Mouse (Mus musculus): Measurements from ENCODE around the gene Gdpd5. TPM values are rescaled to one million over a fixed set of nuclear protein-coding genes. Genes with fewer than 3 reads are reported as not detected.
"Not testable (repeated sequence)": the region's sequence is repeated elsewhere in the genome, so short reads cannot be mapped to it uniquely, and the experiment has no call there.

The Gdpd5 gene
- polyA plus RNA-seq, 1 experiment from 2014 or later = 17.3 TPM

DNA sequence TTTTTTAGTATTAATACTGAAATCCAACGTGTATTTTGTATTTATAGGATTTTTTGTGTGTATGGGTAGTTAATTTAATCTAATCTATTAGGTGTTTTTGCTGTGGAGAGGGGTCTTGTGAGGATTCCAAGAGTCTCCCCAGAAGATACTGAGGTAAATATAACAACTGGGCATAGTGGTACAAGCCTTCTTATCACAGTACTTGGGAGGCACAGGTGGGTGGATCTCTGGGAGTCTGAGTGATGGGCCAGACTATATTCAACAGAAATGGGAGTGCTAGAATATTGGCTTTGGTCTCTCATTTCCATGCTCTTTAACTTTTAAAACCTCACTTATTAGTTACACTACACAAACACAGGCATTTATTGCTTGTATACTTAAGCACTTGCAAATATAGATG, 119.9 kb downstream of the Gdpd5 start:
- WGBS = 57% methylated on average over 1 of the region's 1 CpGs
- Histone ChIP-seq H3K4me1 (no peaks in the 10 kb centered on the region), H3K36me3 (no peaks in the 10 kb centered on the region), H3K9ac (no peak overlapping the region), H3K4me3 (replicated peaks) (no peak overlapping the region), H3K27me3 (no peaks in the 10 kb centered on the region), H3K27ac (no peak overlapping the region), H3K4me2 (no peak overlapping the region), H3K9me3 (replicated peaks) (no peaks in the 10 kb centered on the region)
- ATAC-seq (replicated peaks; ENCODE audit: low FRiP score) = no peak

DNA sequence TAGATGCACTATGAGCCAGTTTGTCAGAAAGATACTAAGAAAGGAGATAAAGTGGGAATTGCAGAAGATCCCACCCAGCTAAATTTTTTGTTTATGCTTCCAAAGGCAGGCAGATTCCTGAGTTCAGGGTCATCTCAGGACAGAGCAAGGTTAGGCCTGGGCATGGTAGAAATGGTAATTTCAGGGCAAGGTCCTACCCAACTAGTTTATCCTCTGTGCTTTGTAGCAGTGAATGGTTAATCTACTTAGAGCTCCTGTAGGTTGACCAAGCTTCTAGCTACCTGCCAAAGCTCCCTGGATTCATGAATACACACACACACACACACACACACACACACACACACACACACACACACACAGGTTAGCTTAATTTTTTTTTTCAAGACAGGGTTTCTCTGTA, 123.3 kb downstream of the Gdpd5 start:
- Histone ChIP-seq H3K9me3 (replicated peaks) (no peaks in the 10 kb centered on the region), H3K4me3 (replicated peaks) (no peak overlapping the region), H3K4me2 (no peak overlapping the region), H3K36me3 (no peaks in the 10 kb centered on the region), H3K9ac (no peak overlapping the region), H3K4me1 (no peaks in the 10 kb centered on the region), H3K27ac (no peak overlapping the region), H3K27me3 (no peaks in the 10 kb centered on the region)
- no peak for ATAC-seq (replicated peaks; ENCODE audit: low FRiP score)

DNA sequence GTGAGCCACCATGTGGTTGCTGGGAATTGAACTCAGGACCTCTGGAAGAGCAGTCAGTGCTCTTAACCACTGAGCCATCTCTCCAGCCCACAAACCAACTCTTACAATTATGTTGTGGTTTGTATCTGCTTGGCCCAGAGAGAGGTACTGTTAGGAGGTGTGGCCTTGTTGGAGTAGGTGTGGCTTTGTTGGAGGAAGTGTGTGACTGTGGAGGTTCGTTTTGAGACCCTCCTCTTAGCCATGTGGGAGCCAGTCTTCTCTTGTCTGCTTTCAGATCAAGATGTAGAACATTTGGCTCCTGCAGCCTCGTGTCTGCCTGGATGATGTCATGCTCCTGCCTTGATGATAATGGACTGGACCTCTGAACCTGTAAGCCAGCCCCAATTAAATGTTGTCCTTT, 127.0 kb downstream of the Gdpd5 start:
- not testable (repeated sequence) for H3K27me3 ChIP-seq; H3K9ac ChIP-seq; H3K4me1 ChIP-seq; ATAC-seq (replicated peaks; ENCODE audit: low FRiP score); H3K4me2 ChIP-seq; H3K27ac ChIP-seq; H3K9me3 ChIP-seq (replicated peaks); H3K4me3 ChIP-seq (replicated peaks); H3K36me3 ChIP-seq
- 16% methylated on average over 2 of the region's 2 CpGs for WGBS

DNA sequence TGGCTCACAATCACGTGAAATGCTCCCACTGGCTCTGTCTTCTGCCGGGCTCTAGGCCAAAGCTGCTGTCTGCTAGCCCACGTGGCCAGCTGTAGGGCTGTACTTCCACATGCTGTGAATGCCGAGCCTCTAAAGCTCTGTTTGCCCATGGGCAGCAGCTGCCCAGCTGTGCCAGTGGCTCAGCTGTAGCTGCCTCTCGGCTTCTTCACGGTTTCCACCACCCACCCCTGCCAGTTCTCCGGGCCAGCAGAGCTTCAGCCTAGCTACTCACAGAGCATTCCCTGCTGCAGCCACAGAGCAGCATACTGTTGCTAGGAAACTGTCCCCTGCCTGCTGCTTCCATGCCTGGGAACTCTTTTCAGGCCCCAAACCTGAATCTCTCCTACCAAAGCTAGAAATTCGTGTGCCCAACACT, 128.9 kb downstream of the Gdpd5 start:
- 14% methylated on average over 8 of the region's 8 CpGs for WGBS
- no peak overlapping the region for H3K9ac ChIP-seq
- 0 out of 2 replicates have a peak, but pooled peaks cover 4% of the 10 kb centered on the region for H3K4me1 ChIP-seq
- no peaks in the 10 kb centered on the region for H3K9me3 ChIP-seq (replicated peaks)
- ATAC-seq (replicated peaks; ENCODE audit: low FRiP score) = no peak
- no peaks in the 10 kb centered on the region for H3K36me3 ChIP-seq
- H3K27ac ChIP-seq = no peak overlapping the region
- H3K4me2 ChIP-seq = no peak overlapping the region
- no peak overlapping the region for H3K4me3 ChIP-seq (replicated peaks)
- H3K27me3 ChIP-seq = no peaks in the 10 kb centered on the region

Other genes starting within 250 kb of the Gdpd5 start
- 19.1 and 22.6 TPM in 2 replicates for gene Uvrag, start 240.3 kb upstream of the Gdpd5 start, polyA plus RNA-seq (2015; fragmentation: Nextera tagmentation; extraction: Ambion mirVana)
- gene Dgat2, start 198.7 kb upstream of the Gdpd5 start, polyA plus RNA-seq (2015; fragmentation: Nextera tagmentation; extraction: Ambion mirVana) = 29.0 and 31.2 TPM in 2 replicates
- gene Mogat2, start 142.8 kb upstream of the Gdpd5 start, polyA plus RNA-seq (2015; fragmentation: Nextera tagmentation; extraction: Ambion mirVana) = 6.6 and 7.7 TPM in 2 replicates
- 2.1 and 4.2 TPM in 2 replicates for gene Map6, start 114.0 kb upstream of the Gdpd5 start, polyA plus RNA-seq (2015; fragmentation: Nextera tagmentation; extraction: Ambion mirVana)
- gene Serpinh1, start 28.2 kb upstream of the Gdpd5 start, polyA plus RNA-seq (2015; fragmentation: Nextera tagmentation; extraction: Ambion mirVana) = 1,575 and 1,603 TPM in 2 replicates
- gene Klhl35, start 84.6 kb downstream of the Gdpd5 start, polyA plus RNA-seq (2015; fragmentation: Nextera tagmentation; extraction: Ambion mirVana) = 0.67 and 1.2 TPM in 2 replicates
- gene Rps3, start 102.3 kb downstream of the Gdpd5 start, polyA plus RNA-seq (2015; fragmentation: Nextera tagmentation; extraction: Ambion mirVana) = 765 and 856 TPM in 2 replicates
- gene Arrb1, start 154.1 kb downstream of the Gdpd5 start, polyA plus RNA-seq (2015; fragmentation: Nextera tagmentation; extraction: Ambion mirVana) = 9.4 and 11.7 TPM in 2 replicates
- 0.84 and 1.1 TPM in 2 replicates for gene Tpbgl, start 245.7 kb downstream of the Gdpd5 start, polyA plus RNA-seq (2015; fragmentation: Nextera tagmentation; extraction: Ambion mirVana)

Data from kidney, embryonic 15.5 days (tissue).